Mouse (Mus musculus): ENCODE measurements around the gene Krt33a.

Gene Krt33a

GRCm38 (mm10) chr11:100016112-100016511 lies at the start of gene Krt33a:
Krt33a (minus strand) TSS chr11:100016212.
- DNase-seq = no peak

GRCm38 (mm10) chr11:100058875-100059274 lies 42.9 kb upstream of the Krt33a start:
- DNase-seq = no peak

GRCm38 (mm10) chr11:100055686-100056655 lies 40.0 kb upstream of the Krt33a start:
- DNase-seq = no peak

- no peak for DNase-seq
Observed at GRCm38 (mm10) chr11:100050451-100050850, 34.4 kb upstream of the Krt33a start, which contains the start of gene Krt31. Krt31 (minus strand) TSS chr11:100050551.

- no peak for DNase-seq
Observed at GRCm38 (mm10) chr11:100047193-100047592, 31.2 kb upstream of the Krt33a start.

- no peak for DNase-seq
Observed at GRCm38 (mm10) chr11:100046303-100046866, 30.4 kb upstream of the Krt33a start.

- DNase-seq = no peak
Observed at GRCm38 (mm10) chr11:100041454-100041853, 25.4 kb upstream of the Krt33a start, which contains the start of gene Krt34. Krt34 (minus strand) TSS chr11:100041554.

- DNase-seq = no peak
Observed at GRCm38 (mm10) chr11:100029768-100030167, 13.8 kb upstream of the Krt33a start, which contains the start of gene Krt33b. Krt33b (minus strand) TSS chr11:100029868.

- no peak for DNase-seq
Observed at GRCm38 (mm10) chr11:100021438-100021837, 5.4 kb upstream of the Krt33a start.

- DNase-seq = no peak
Observed at GRCm38 (mm10) chr11:100019466-100019865, 3.5 kb upstream of the Krt33a start.

GRCm38 (mm10) chr11:100013691-100014171 lies 2.3 kb downstream of the Krt33a start:
- DNase-seq = no peak

GRCm38 (mm10) chr11:100010682-100011081 lies 5.3 kb downstream of the Krt33a start:
- no peak for DNase-seq

GRCm38 (mm10) chr11:100008336-100008735 lies 7.7 kb downstream of the Krt33a start:
- DNase-seq = no peak

GRCm38 (mm10) chr11:100006624-100007023 lies 9.4 kb downstream of the Krt33a start:
- DNase-seq = no peak

GRCm38 (mm10) chr11:100005905-100006304 lies 10.1 kb downstream of the Krt33a start:
- no peak for DNase-seq

- peak; percentile 37 to 72 for DNase-seq
Observed at GRCm38 (mm10) chr11:100004846-100005245, 11.2 kb downstream of the Krt33a start.

GRCm38 (mm10) chr11:99999091-99999490 lies 16.9 kb downstream of the Krt33a start:
- no peak for DNase-seq

- DNase-seq = no peak
Observed at GRCm38 (mm10) chr11:99994384-99994661, 21.7 kb downstream of the Krt33a start.

- DNase-seq = peak; percentile 14 to 19
Observed at GRCm38 (mm10) chr11:99993620-99994383, 22.2 kb downstream of the Krt33a start, which contains the start of gene Krtap17-1. Krtap17-1 (minus strand) TSS chr11:99993994.

GRCm38 (mm10) chr11:99990571-99990970 lies 25.4 kb downstream of the Krt33a start:
- no peak for DNase-seq

- DNase-seq = no peak
Observed at GRCm38 (mm10) chr11:99989881-99990405, 26.1 kb downstream of the Krt33a start.

- no peak for DNase-seq
Observed at GRCm38 (mm10) chr11:99988530-99988929, 27.5 kb downstream of the Krt33a start.

- no peak for DNase-seq
Observed at GRCm38 (mm10) chr11:99986180-99986647, 29.8 kb downstream of the Krt33a start, which contains the start of gene Krtap16-1. Krtap16-1 (minus strand) TSS chr11:99986597.
